Mouse (Mus musculus): ENCODE results near the gene Gpatch2l.

DNA sequence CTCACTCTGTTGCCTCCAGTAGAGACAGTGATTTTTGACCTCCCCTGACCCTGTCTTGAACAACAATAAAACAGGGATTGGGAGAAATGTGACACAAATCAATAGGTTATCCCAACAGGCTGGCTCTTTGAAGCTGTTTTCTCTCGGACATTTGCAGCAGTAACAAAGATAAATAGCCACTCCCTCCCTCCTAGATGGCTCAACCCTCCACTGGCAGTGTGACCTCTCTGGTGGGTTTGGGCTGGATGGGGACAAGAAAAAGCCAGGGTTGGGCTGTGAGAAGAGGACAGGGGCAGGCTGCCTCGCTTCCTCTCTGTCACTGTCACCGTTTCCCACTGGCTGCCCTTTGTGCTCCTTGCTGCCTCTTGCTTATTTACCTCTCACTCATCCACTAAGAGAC lies 82.6 kb downstream of the Gpatch2l start:
- TF ChIP-seq CTCF (IDR thresholded peaks at IDR 0.05; ENCODE audit: extremely low read depth, insufficient read depth, insufficient read length, insufficient replicate concordance) (no peak), POLR2A (IDR thresholded peaks at IDR 0.05; ENCODE audit: low read depth, low read length) (no peak)

All from spleen, adult 2 months (tissue).